Mouse (Mus musculus) lung, postnatal 25 days (tissue): ENCODE measurements at regions not wholly inside any gene's neighbourhood (a gene's known extent, or its start where the extent isn't known, plus 50 kb on each side); places are given as distances from the start of the nearest gene placed in this dataset.

Experiments used
- DNase-seq: peaks from one replicate; pipeline ENCODE4 v3.0.0; 2022; ENCODE audit warnings: low spot score

GRCm38 (mm10) chr13:60299076-60299475 is 121.9 kb upstream of the Gas1 start:
- no peak for DNase-seq

- DNase-seq, result no peak
Observed at GRCm38 (mm10) chr13:60303561-60303960, 126.4 kb upstream of the Gas1 start.

- no peak for DNase-seq
Observed at GRCm38 (mm10) chr13:60305028-60305810, 128.1 kb upstream of the Gas1 start.

GRCm38 (mm10) chr13:60308062-60308801 is 131.1 kb upstream of the Gas1 start:
- peak; percentile 55 for DNase-seq

- no peak for DNase-seq
Observed at GRCm38 (mm10) chr13:60309482-60309881, 132.3 kb upstream of the Gas1 start.

- no peak for DNase-seq
Observed at GRCm38 (mm10) chr13:60309926-60310325, 132.8 kb upstream of the Gas1 start.

GRCm38 (mm10) chr13:60312397-60313085 is 135.4 kb upstream of the Gas1 start:
- DNase-seq, result no peak

- DNase-seq, result peak; percentile 4
Observed at GRCm38 (mm10) chr13:60318436-60319020, 141.4 kb upstream of the Gas1 start.

- DNase-seq, result no peak
Observed at GRCm38 (mm10) chr13:60319268-60319667, 142.1 kb upstream of the Gas1 start.

- DNase-seq, result no peak
Observed at GRCm38 (mm10) chr13:60319861-60320602, 142.9 kb upstream of the Gas1 start.

- DNase-seq, result no peak
Observed at GRCm38 (mm10) chr13:60322579-60322978, 145.4 kb upstream of the Gas1 start.

- DNase-seq, result no peak
Observed at GRCm38 (mm10) chr13:60330475-60331258, 153.5 kb upstream of the Gas1 start.

GRCm38 (mm10) chr13:60336196-60336595 is 159.0 kb upstream of the Gas1 start:
- DNase-seq, result no peak

- DNase-seq, result no peak
Observed at GRCm38 (mm10) chr13:60337383-60337782, 160.2 kb upstream of the Gas1 start.

GRCm38 (mm10) chr13:60338107-60338506 is 160.9 kb upstream of the Gas1 start:
- DNase-seq, result no peak

- DNase-seq, result no peak
Observed at GRCm38 (mm10) chr13:60340068-60340467, 162.9 kb upstream of the Gas1 start.

GRCm38 (mm10) chr13:60347881-60348280 is 170.7 kb upstream of the Gas1 start:
- no peak for DNase-seq

GRCm38 (mm10) chr13:60348438-60348837 is 171.3 kb upstream of the Gas1 start:
- DNase-seq, result no peak

GRCm38 (mm10) chr13:60355707-60356490 is 178.7 kb upstream of the Gas1 start:
- DNase-seq, result no peak
